Comparison of ENCODE assay signal across 8 mouse cellular contexts in genomic region chr4:152448666-152449018, GRCm38 (mm10). TPM values are rescaled to one million over a fixed set of nuclear protein-coding genes. Genes with fewer than 3 reads are reported as not detected.
DNase-seq lines count a peak whose midpoint lies in the region; ATAC-seq and TF ChIP-seq lines count a peak whose summit lies in the region.

No protein-coding gene starts in this region.

- H3K36me3 ChIP-seq in intestine, embryonic 15.5 days = no peaks in the 10 kb centered on the region
- no peaks in the 10 kb centered on the region for H3K36me3 ChIP-seq in intestine, embryonic 16.5 days (ENCODE audit: control insufficient read depth, insufficient read depth, low read length)
- no peaks in the 10 kb centered on the region for H3K36me3 ChIP-seq in macrophage (ENCODE audit: inconsistent target)
- H3K36me3 ChIP-seq in limb, embryonic 10.5 days = no peaks in the 10 kb centered on the region

- peak; percentile 76 to 80 for DNase-seq in thymus, postnatal 10 days (ENCODE audit: low spot score in 2 of 2)
- DNase-seq in limb, embryonic 10.5 days (ENCODE audit: low spot score) = no peak
- no peak for DNase-seq in right cerebral cortex, postnatal 36 days (ENCODE audit: low spot score in 2 of 2)
- no peak for DNase-seq in left cerebral cortex, adult 8-10 months (ENCODE audit: low spot score in 2 of 2)

- no peak for TF ChIP-seq CTCF in cortical plate, adult 2 months (IDR thresholded peaks at IDR 0.05; ENCODE audit: extremely low read depth, insufficient read depth, low read length)

- peaks cover 47% of the 10 kb centered on the region for H3K79me2 ChIP-seq in macrophage (ENCODE audit: inconsistent target)

- ATAC-seq in intestine, embryonic 15.5 days = 0 out of 2 replicates have a peak, but pooled peaks have one; percentile 15
- ATAC-seq in intestine, embryonic 16.5 days = no peak

- no peak overlapping the region for H3K27ac ChIP-seq in intestine, embryonic 15.5 days
- no peak overlapping the region for H3K27ac ChIP-seq in intestine, embryonic 16.5 days (ENCODE audit: low read length)
- peak overlapping the region; percentile 7; the same call in 1 of the 2 replicates for H3K27ac ChIP-seq in cortical plate, adult 2 months (ENCODE audit: insufficient read depth, low read length)
- peak overlapping the region; percentile 96 for H3K27ac ChIP-seq in macrophage
- H3K27ac ChIP-seq in limb, embryonic 10.5 days = no peak overlapping the region

- H3K9me3 ChIP-seq in intestine, embryonic 15.5 days = no peaks in the 10 kb centered on the region
- H3K9me3 ChIP-seq in intestine, embryonic 16.5 days (ENCODE audit: control insufficient read depth, low read length) = no peaks in the 10 kb centered on the region
- no peaks in the 10 kb centered on the region for H3K9me3 ChIP-seq in limb, embryonic 10.5 days (replicated peaks)

- 62% methylated on average over 8 of the region's 8 CpGs for WGBS in intestine, embryonic 15.5 days
- 59% methylated on average over 8 of the region's 8 CpGs for WGBS in intestine, embryonic 16.5 days
- 1% methylated on average over 8 of the region's 8 CpGs for WGBS in macrophage (ENCODE audit: missing documents)
- 76% methylated on average over 8 of the region's 8 CpGs for WGBS in limb, embryonic 10.5 days

- no peaks in the 10 kb centered on the region for H3K27me3 ChIP-seq in intestine, embryonic 15.5 days (replicated peaks)
- no peaks in the 10 kb centered on the region for H3K27me3 ChIP-seq in intestine, embryonic 16.5 days (replicated peaks; ENCODE audit: control insufficient read depth, insufficient read depth, low read length)
- H3K27me3 ChIP-seq in limb, embryonic 10.5 days (ENCODE audit: low read depth, poor library complexity, severe bottlenecking) = no peaks in the 10 kb centered on the region

- H3K4me1 ChIP-seq in intestine, embryonic 15.5 days (replicated peaks) = no peaks in the 10 kb centered on the region
- no peaks in the 10 kb centered on the region for H3K4me1 ChIP-seq in intestine, embryonic 16.5 days (ENCODE audit: control insufficient read depth, insufficient read depth, low read length)
- peaks cover 17% of the 10 kb centered on the region for H3K4me1 ChIP-seq in cortical plate, adult 2 months (ENCODE audit: control insufficient read depth, insufficient read depth, low read length)
- no peaks in the 10 kb centered on the region; the same call in 1 of the 2 replicates for H3K4me1 ChIP-seq in limb, embryonic 10.5 days

- no peak overlapping the region for H3K4me3 ChIP-seq in intestine, embryonic 15.5 days (replicated peaks)
- H3K4me3 ChIP-seq in intestine, embryonic 16.5 days (ENCODE audit: low read length) = no peak overlapping the region
- H3K4me3 ChIP-seq in cortical plate, adult 2 months (ENCODE audit: insufficient read depth, low read length) = no peak overlapping the region
- peak overlapping the region; percentile 88 for H3K4me3 ChIP-seq in macrophage (ENCODE audit: inconsistent target)
- H3K4me3 ChIP-seq in limb, embryonic 10.5 days = no peak overlapping the region

- no peak for TF ChIP-seq POLR2A in cortical plate, adult 2 months (IDR thresholded peaks at IDR 0.05; ENCODE audit: extremely low read depth, insufficient read depth, low read length)

- H3K4me2 ChIP-seq in intestine, embryonic 15.5 days (replicated peaks) = no peak overlapping the region
- H3K4me2 ChIP-seq in intestine, embryonic 16.5 days (ENCODE audit: low read depth, low read length) = no peak overlapping the region

- H3K9ac ChIP-seq in intestine, embryonic 15.5 days = no peak overlapping the region
- H3K9ac ChIP-seq in intestine, embryonic 16.5 days (ENCODE audit: low read depth, low read length) = no peak overlapping the region

RNA-seq across cellular contexts. Expression of gene Nphp4, which starts 27.9 kb away (rescaled TPM):
- 1.7 TPM in 2 replicates for polyA plus RNA-seq in intestine, embryonic 15.5 days (2015; fragmentation: Nextera tagmentation; extraction: Ambion mirVana)
- 1.4 and 1.7 TPM in 2 replicates for polyA plus RNA-seq in intestine, embryonic 16.5 days (2015; fragmentation: Nextera tagmentation; extraction: Ambion mirVana)
- 14.8 and 15.7 TPM in 2 replicates for polyA plus RNA-seq in cortical plate, adult 2 months (2012; rRNA removed)
- 1 to 10 TPM in 17 of 26 experiments, under 1 TPM in 7, not detected in 2; 0.36 to 4.8 (median 1.2) TPM for total RNA-seq in macrophage (2018; cell fraction: chromatin; rRNA removed)
- under 1 TPM; 0.09 to 0.50 (median 0.22) TPM for total RNA-seq in macrophage (2018; cell fraction: cytosol; rRNA removed)
- 1 to 10 TPM in 11 of 26 experiments, under 1 TPM in 13, not detected in 2; 0.10 to 2.8 (median 0.61) TPM for total RNA-seq in macrophage (2018; cell fraction: nucleus; rRNA removed)
- 0.18 to 0.72 TPM (median 0.33 TPM) in 3 replicates for polyA plus RNA-seq in macrophage (2018)
- polyA plus RNA-seq in limb, embryonic 10.5 days (2016; fragmentation: Nextera tagmentation; extraction: Ambion mirVana) = 2.8 and 3.8 TPM in 2 replicates
- total RNA-seq in left cerebral cortex, adult 8-10 months (2022) = 10 to 100 TPM; 19.9 to 25.5 (median 22.3) TPM

RNA-seq across cellular contexts. Expression of gene Kcnab2, which starts 29.0 kb away (rescaled TPM):
- polyA plus RNA-seq in intestine, embryonic 15.5 days (2015; fragmentation: Nextera tagmentation; extraction: Ambion mirVana) = 3.6 and 3.8 TPM in 2 replicates
- polyA plus RNA-seq in intestine, embryonic 16.5 days (2015; fragmentation: Nextera tagmentation; extraction: Ambion mirVana) = 3.3 and 4.4 TPM in 2 replicates
- 245 and 267 TPM in 2 replicates for polyA plus RNA-seq in cortical plate, adult 2 months (2012; rRNA removed)
- 100 to 1,000 TPM in 3 of 26 experiments, 10 to 100 TPM in 21, 1 to 10 TPM in 2; 4.1 to 190 (median 45.8) TPM for total RNA-seq in macrophage (2018; cell fraction: chromatin; rRNA removed)
- 10 to 100 TPM; 40.2 to 99.6 (median 66.5) TPM for total RNA-seq in macrophage (2018; cell fraction: cytosol; rRNA removed)
- total RNA-seq in macrophage (2018; cell fraction: nucleus; rRNA removed) = 10 to 100 TPM in 25 of 26 experiments, 1 to 10 TPM in 1; 9.5 to 94.8 (median 40.5) TPM
- polyA plus RNA-seq in macrophage (2018) = 42.9 to 182 TPM (median 93.6 TPM) in 3 replicates
- polyA plus RNA-seq in limb, embryonic 10.5 days (2016; fragmentation: Nextera tagmentation; extraction: Ambion mirVana) = 3.9 and 5.2 TPM in 2 replicates
- 100 to 1,000 TPM; 396 to 420 (median 413) TPM for total RNA-seq in left cerebral cortex, adult 8-10 months (2022)

Comparison
In these comparisons a context has a peak if more than half of its experiments do, and no peak if none do; other contexts are left out.
1. H3K27ac ChIP-seq: peak in cortical plate, adult 2 months (single experiment) and macrophage (single experiment); none in intestine, embryonic 15.5 days (single experiment), intestine, embryonic 16.5 days (single experiment) and limb, embryonic 10.5 days (single experiment).
2. DNase-seq: peak in thymus, postnatal 10 days (2 of 2); none in limb, embryonic 10.5 days (single experiment), right cerebral cortex, postnatal 36 days (0 of 2) and left cerebral cortex, adult 8-10 months (0 of 2).